Mouse (Mus musculus) erythroid progenitor cell, adult 5-6 weeks (primary cell): ENCODE measurements around the gene Metap1d. TPM values are rescaled to one million over a fixed set of nuclear protein-coding genes. Genes with fewer than 3 reads are reported as not detected.

Source experiments
- ATAC-seq: replicated peaks from 2 replicates; pipeline ENCODE4 v1.8.0; 2016; ENCODE audit warnings: moderate number of reproducible peaks, mild to moderate bottlenecking, moderate TSS enrichment, inconsistent platforms; ENCODE audit not compliant: poor library complexity, low FRiP score, severe bottlenecking
- total RNA-seq, 2 experiments: library from RNA; stranded (forward) in 1 of 2; stranded (reverse) in 1 of 2; fragments of 150-400 nt in 1 of 2; fragments of 186-747, 209-891 nt in 1 of 2; gene quantifications; 2 replicates each; pipeline versions ENCODE4 v1.2.3 to v1.2.4; 2015 to 2017; ENCODE audit warnings: low replicate concordance in 2 of 2

Metap1d gene
- total RNA-seq, 2 experiments from 2014 or later = 13.0 to 17.0 TPM

GRCm38 (mm10) chr2:71522871-71523270 lies 69.8 kb downstream of the Metap1d start:
- no peak for ATAC-seq

- ATAC-seq = no peak
Observed at GRCm38 (mm10) chr2:71523431-71523830, 70.4 kb downstream of the Metap1d start.

GRCm38 (mm10) chr2:71524763-71525162 lies 71.7 kb downstream of the Metap1d start:
- no peak for ATAC-seq

GRCm38 (mm10) chr2:71526595-71527322 lies 73.7 kb downstream of the Metap1d start:
- no peak for ATAC-seq

GRCm38 (mm10) chr2:71527323-71528013 lies 74.4 kb downstream of the Metap1d start:
- no peak for ATAC-seq

GRCm38 (mm10) chr2:71528014-71528713 lies 75.1 kb downstream of the Metap1d start, which contains the start of gene Dlx1:
Gene Dlx1, plus strand, starts transcription at chr2:71528113.
- no peak for ATAC-seq

- no peak for ATAC-seq
Observed at GRCm38 (mm10) chr2:71528714-71529510, 75.8 kb downstream of the Metap1d start.

GRCm38 (mm10) chr2:71529511-71530351 lies 76.7 kb downstream of the Metap1d start:
- 0 out of 2 replicates have a peak, but pooled peaks have one; percentile 34 for ATAC-seq

GRCm38 (mm10) chr2:71530391-71531123 lies 77.5 kb downstream of the Metap1d start:
- no peak for ATAC-seq

GRCm38 (mm10) chr2:71531124-71531590 lies 78.1 kb downstream of the Metap1d start:
- ATAC-seq = no peak

- no peak for ATAC-seq
Observed at GRCm38 (mm10) chr2:71531990-71532970, 79.2 kb downstream of the Metap1d start.

GRCm38 (mm10) chr2:71533094-71533493 lies 80.0 kb downstream of the Metap1d start:
- no peak for ATAC-seq

- no peak for ATAC-seq
Observed at GRCm38 (mm10) chr2:71534242-71535052, 81.4 kb downstream of the Metap1d start.

- no peak for ATAC-seq
Observed at GRCm38 (mm10) chr2:71540611-71541417, 87.7 kb downstream of the Metap1d start.
